Mouse (Mus musculus): ENCODE results near the gene Thada. TPM values are rescaled to one million over a fixed set of nuclear protein-coding genes. Genes with fewer than 3 reads are reported as not detected.

Gene Thada
- polyA plus RNA-seq, 1 experiment: 0.72 TPM

DNA sequence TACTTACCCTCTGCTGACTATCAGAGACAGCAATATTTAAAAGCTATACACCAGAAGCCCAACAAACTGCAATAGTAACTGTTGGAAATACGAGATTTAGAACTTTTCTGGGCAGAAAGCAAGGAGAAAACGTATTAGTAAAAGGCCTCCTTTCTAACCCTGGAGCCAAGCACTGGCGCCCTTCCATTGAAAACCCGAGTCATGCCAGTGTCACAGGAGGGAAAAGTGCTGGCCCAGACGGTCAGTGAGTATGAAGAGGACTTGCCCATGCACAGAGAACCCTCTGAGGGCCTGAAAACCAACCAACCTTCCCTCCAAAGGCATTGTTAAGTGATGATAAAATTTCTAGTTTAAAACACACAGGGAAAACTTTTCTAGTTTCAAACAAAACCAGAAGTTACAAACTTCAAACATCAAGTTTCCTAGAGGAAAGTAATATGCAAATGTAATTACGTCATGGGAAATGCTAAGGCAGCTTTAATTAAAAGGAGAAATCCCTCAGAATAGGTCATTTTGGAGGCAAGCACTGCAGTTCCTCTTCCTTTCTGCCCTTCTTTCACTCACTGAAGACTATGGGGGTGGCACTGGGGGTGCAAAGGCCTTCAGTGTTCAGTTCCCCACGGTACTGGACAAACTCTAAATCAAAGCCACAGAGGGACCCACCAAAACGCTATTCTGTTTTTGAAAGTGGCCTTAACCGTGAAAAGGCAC, 100.8 kb downstream of the Thada start:
- peaks cover 64% of the 10 kb centered on the region for H3K36me3 ChIP-seq (replicated peaks; ENCODE audit: low read length)

DNA sequence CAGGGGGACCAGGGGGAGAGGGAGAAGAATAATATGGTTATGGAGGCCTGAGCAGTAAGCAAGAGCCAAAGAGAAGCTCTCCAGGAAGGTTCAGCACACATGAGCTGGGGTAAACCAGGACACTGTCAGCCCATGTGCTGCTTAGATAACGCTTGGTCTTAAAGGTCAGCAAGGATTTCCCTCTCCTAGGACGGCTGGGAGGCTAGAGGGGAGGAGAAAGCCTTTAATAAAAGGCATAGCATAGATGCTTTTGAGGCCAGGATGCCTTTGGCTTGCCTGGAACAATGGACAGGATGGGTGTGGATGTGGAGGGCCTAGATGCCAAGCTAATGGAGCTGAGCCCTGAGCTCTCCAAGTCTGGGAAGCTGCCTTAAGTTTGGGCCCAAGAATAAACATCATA, 102.6 kb downstream of the Thada start:
- no peak for TF ChIP-seq FLI1 (IDR thresholded peaks at IDR 0.05; ENCODE audit: low read length)
- TF ChIP-seq GATA1 (IDR thresholded peaks at IDR 0.05; ENCODE audit: borderline replicate concordance, low read length): no peak
- H3K27me3 ChIP-seq (replicated peaks): no peaks in the 10 kb centered on the region
- peaks cover 60% of the 10 kb centered on the region for H3K36me3 ChIP-seq (replicated peaks; ENCODE audit: low read length)
- H3K4me1 ChIP-seq: peaks cover 11% of the 10 kb centered on the region
- no peaks in the 10 kb centered on the region for H3K9me3 ChIP-seq
- no peak overlapping the region for H3K4me3 ChIP-seq (replicated peaks)

More for the DNA sequence above, 100.8 kb downstream of the Thada start:
- Histone ChIP-seq H3K4me1 (peaks cover 7% of the 10 kb centered on the region), H3K27me3 (replicated peaks) (no peaks in the 10 kb centered on the region), H3K4me3 (replicated peaks) (no peak overlapping the region), H3K9me3 (no peaks in the 10 kb centered on the region)
- TF ChIP-seq GATA1 (IDR thresholded peaks at IDR 0.05; ENCODE audit: borderline replicate concordance, low read length): no peak
- no peak for TF ChIP-seq FLI1 (IDR thresholded peaks at IDR 0.05; ENCODE audit: low read length)

DNA sequence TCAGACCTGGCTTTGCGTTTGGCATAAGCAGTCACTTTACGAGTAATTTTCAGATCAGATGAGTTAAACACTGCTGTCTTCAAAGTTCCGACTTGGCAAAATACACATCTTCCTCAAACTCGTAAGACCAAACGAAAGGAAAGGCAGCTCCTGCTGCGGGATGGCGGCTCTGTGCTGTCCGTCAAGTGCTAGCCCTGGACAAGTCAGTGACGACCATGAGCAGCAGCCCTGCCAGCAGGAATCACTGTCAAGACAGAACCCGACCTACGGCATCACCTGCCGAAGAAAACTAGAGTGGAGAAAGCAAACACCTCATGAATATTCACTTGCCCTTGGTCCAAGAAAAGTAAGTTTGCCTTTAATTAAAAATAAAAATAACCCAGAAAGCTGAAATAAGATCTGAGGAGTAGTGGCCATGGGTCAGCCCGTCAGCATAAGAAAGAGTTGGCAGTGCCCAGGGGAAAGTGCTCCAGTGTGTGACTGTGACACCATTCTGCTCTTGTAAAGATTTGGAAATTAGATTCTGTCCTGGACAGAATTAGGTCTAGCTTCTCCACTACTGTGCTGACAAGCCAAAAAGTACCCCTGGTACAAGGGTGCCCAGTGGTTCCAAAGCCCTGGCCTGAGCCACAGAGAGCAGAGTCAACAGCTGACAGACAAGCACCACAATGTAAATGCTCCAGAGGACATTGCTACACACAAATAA, 103.3 kb downstream of the Thada start:
- Histone ChIP-seq H3K4me3 (replicated peaks) (no peak overlapping the region), H3K9me3 (no peaks in the 10 kb centered on the region), H3K27me3 (replicated peaks) (no peaks in the 10 kb centered on the region), H3K4me1 (peaks cover 18% of the 10 kb centered on the region), H3K36me3 (replicated peaks; ENCODE audit: low read length) (peaks cover 63% of the 10 kb centered on the region)
- TF ChIP-seq FLI1 (IDR thresholded peaks at IDR 0.05; ENCODE audit: low read length) (no peak), GATA1 (IDR thresholded peaks at IDR 0.05; ENCODE audit: borderline replicate concordance, low read length) (no peak)

DNA sequence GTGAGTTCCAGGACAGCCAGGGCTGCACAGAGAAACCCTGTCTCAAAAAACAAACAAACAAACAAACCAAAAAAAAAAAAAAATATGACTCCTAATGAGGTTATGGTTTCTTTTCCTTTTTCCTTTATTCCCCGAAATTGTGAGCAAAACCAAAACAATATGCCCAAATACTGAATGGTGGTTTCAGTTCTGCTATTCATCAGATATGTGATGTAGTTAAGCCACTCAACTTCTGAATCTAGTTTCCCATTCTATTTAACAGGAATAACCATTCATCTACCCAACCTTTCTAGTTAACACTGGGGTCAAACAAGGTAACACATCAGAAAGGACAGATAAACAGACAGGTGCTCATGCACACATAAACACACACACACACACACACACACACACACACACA, 105.0 kb downstream of the Thada start:
- Histone ChIP-seq H3K27me3 (replicated peaks) (no peaks in the 10 kb centered on the region), H3K9me3 (no peaks in the 10 kb centered on the region), H3K4me1 (peaks cover 25% of the 10 kb centered on the region), H3K36me3 (replicated peaks; ENCODE audit: low read length) (peaks cover 62% of the 10 kb centered on the region), H3K4me3 (replicated peaks) (no peak overlapping the region)
- TF ChIP-seq GATA1 (IDR thresholded peaks at IDR 0.05; ENCODE audit: borderline replicate concordance, low read length) (no peak), FLI1 (IDR thresholded peaks at IDR 0.05; ENCODE audit: low read length) (no peak)

DNA sequence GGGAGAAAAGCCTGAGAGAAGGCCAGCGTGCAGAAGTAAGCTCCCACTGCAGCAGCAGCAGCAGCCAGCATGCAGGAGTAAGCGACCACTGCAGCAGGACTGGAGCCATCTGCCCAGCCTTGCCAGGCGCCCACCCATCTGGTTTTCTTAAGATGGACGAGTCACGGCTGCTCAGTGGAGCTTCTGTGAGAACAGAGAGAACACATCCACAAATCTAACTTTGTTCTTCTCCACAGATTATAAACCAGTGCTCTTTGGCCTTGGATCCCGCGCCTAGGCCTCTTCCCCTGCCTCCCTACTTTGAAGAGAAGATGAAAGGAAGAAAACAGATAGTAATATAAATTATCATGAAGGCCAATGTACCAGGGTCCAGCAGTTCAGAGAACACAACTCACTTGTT, 106.2 kb downstream of the Thada start:
- Histone ChIP-seq H3K4me1 (peaks cover 26% of the 10 kb centered on the region), H3K27me3 (replicated peaks) (no peaks in the 10 kb centered on the region), H3K36me3 (replicated peaks; ENCODE audit: low read length) (peaks cover 63% of the 10 kb centered on the region), H3K4me3 (replicated peaks) (no peak overlapping the region), H3K9me3 (no peaks in the 10 kb centered on the region)
- TF ChIP-seq GATA1 (IDR thresholded peaks at IDR 0.05; ENCODE audit: borderline replicate concordance, low read length): no peak
- no peak for TF ChIP-seq FLI1 (IDR thresholded peaks at IDR 0.05; ENCODE audit: low read length)

DNA sequence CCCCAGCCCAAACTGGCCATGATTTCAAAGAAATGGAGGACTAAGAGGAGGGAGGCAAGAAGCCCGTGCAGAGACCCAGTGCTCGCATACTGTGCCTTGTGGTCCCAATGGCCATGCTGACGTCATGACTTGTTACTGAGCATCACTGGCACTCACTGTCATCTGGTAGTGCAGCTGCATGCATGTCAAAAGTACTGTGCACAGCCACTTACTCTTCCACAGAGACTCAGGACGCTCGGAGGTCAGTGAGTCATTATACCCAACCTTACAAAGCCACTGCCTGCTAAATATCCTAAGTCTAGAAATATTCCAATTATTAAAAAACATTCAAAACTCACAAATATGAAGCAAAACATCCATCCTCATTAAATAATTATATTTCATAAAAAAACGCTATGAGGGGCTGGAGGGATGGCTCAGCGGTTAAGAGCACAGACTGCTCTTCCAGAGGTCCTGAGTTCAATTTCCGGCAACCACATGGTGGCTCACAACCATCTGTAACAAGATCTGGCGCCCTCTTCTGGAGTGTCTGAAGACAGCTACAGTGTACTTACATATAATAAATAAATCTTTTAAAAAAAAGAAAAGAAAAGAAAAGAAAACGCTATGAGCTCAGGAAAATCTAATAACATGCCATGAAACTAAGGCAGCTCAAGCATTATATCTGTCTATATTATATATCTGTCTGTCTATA, 106.9 kb downstream of the Thada start:
- H3K4me3 ChIP-seq (replicated peaks): peak overlapping the region; percentile 43
- peaks cover 61% of the 10 kb centered on the region for H3K36me3 ChIP-seq (replicated peaks; ENCODE audit: low read length)
- H3K27me3 ChIP-seq (replicated peaks): no peaks in the 10 kb centered on the region
- H3K4me1 ChIP-seq: peaks cover 25% of the 10 kb centered on the region
- H3K9me3 ChIP-seq: no peaks in the 10 kb centered on the region
- TF ChIP-seq FLI1 (IDR thresholded peaks at IDR 0.05; ENCODE audit: low read length) (no peak), GATA1 (IDR thresholded peaks at IDR 0.05; ENCODE audit: borderline replicate concordance, low read length) (no peak)

DNA sequence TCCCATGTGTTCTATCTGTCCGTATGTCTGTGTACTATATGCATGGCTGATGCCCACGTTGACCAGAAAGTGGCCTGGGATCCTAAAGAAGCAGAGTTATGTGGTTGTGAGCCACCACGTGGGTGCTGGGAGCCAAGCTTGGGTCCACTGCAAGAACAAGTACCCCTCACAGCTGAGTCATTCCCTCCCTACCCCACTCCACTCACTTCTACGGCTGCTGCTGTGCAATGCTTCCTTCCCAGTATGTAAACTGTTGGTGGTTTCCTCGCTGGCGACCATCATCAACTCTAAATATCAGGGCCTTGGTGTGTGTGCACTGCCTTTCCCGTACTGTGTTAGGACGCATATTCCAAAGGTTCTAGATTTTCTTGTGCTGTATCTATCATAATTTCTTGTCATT, 108.2 kb downstream of the Thada start:
- Histone ChIP-seq H3K4me3 (replicated peaks) (peak overlapping the region; percentile 67), H3K36me3 (replicated peaks; ENCODE audit: low read length) (peaks cover 56% of the 10 kb centered on the region), H3K4me1 (peaks cover 27% of the 10 kb centered on the region), H3K27me3 (replicated peaks) (no peaks in the 10 kb centered on the region), H3K9me3 (no peaks in the 10 kb centered on the region)
- TF ChIP-seq GATA1 (IDR thresholded peaks at IDR 0.05; ENCODE audit: borderline replicate concordance, low read length) (no peak), FLI1 (IDR thresholded peaks at IDR 0.05; ENCODE audit: low read length) (no peak)

DNA sequence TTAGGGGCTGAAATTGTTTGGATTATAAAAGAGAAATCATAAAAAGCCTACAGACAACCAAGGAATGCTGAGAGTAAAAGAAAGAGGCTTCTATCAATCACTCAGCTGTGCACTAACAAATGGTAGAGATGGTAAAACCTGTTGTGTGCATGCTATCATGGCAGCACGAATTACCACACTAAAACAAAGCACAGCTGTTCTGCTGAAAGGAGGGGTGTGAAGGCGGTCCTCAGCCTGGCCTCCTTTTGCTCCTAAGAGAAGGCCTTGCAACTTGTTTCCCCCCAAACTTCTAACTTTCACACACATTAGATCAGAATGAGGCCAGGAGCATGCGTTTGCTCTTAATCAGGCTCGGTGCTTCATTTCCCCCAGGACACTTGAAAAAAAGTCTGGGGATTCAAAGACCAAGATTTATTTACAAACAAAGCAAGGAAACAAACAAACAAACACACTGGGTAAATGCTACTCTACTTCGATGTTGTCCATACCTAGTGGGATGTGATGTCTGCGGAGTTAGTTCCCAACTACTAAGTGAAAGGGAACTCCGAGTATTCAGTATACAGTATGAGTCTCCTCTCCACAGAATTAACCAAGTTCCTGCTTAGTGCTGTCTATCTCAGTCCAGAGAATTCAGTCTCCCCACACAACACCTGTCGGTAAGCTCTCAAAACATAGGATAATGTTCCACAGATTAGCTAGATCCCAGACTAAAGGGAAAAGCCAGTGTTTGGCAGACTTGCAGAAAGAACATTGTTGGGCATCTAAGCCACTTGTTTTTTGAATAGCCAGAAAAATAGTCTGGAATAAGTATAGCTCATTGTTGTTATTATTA, 109.7 kb downstream of the Thada start:
- H3K4me3 ChIP-seq (replicated peaks): no peak overlapping the region
- TF ChIP-seq GATA1 (IDR thresholded peaks at IDR 0.05; ENCODE audit: borderline replicate concordance, low read length) (no peak), FLI1 (IDR thresholded peaks at IDR 0.05; ENCODE audit: low read length) (no peak)

DNA sequence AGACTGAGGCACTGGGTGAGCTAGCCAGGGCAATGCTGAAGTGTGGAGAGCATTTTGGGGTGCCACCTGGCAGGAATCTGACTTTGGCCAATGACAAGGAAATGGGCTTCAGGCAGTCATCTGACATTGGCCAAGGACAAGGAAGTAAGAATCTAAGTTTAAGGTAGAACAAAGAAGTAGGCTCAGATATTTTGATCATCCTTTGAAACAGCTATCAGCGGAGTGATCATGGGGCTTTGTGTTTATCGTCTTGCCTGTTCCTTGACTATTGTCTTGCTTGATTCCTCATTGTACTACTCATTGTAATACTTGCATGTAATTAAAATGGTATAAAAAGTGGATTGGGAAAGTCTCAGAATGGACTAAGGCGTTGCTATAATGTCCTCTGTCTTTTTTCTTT, 111.0 kb downstream of the Thada start:
- Histone ChIP-seq H3K27me3 (replicated peaks) (no peaks in the 10 kb centered on the region), H3K36me3 (replicated peaks; ENCODE audit: low read length) (peaks cover 45% of the 10 kb centered on the region), H3K4me1 (peaks cover 30% of the 10 kb centered on the region), H3K9me3 (no peaks in the 10 kb centered on the region), H3K4me3 (replicated peaks) (no peak overlapping the region)
- no peak for TF ChIP-seq FLI1 (IDR thresholded peaks at IDR 0.05; ENCODE audit: low read length)
- TF ChIP-seq GATA1 (IDR thresholded peaks at IDR 0.05; ENCODE audit: borderline replicate concordance, low read length): no peak

More for the DNA sequence above, 109.7 kb downstream of the Thada start:
- peaks cover 30% of the 10 kb centered on the region for H3K4me1 ChIP-seq
- H3K36me3 ChIP-seq (replicated peaks; ENCODE audit: low read length): peaks cover 47% of the 10 kb centered on the region
- H3K27me3 ChIP-seq (replicated peaks): no peaks in the 10 kb centered on the region
- no peaks in the 10 kb centered on the region for H3K9me3 ChIP-seq
